Mouse (Mus musculus): ENCODE measurements around the gene Mbnl2. TPM values are rescaled to one million over a fixed set of nuclear protein-coding genes. Genes with fewer than 3 reads are reported as not detected.

The Mbnl2 gene
- polyA plus RNA-seq, 1 experiment from 2014 or later, result 123 TPM

- H3K36me3 ChIP-seq, result peaks cover 45% of the 10 kb centered on the region
- WGBS, result 92% methylated on average over 7 of the region's 7 CpGs
These were observed 128.9 kb downstream of the Mbnl2 start for GRCm38 (mm10) chr14:120404364-120404763.

GRCm38 (mm10) chr14:120404811-120405582 lies 129.5 kb downstream of the Mbnl2 start:
- WGBS, result 80% methylated on average over 17 of the region's 17 CpGs
- H3K4me3 ChIP-seq, result no peak overlapping the region
- peaks cover 6% of the 10 kb centered on the region for H3K4me1 ChIP-seq (replicated peaks)
- H3K36me3 ChIP-seq, result peaks cover 45% of the 10 kb centered on the region
- no peaks in the 10 kb centered on the region for H3K27me3 ChIP-seq
- no peak overlapping the region for H3K27ac ChIP-seq
- H3K9me3 ChIP-seq (replicated peaks), result no peaks in the 10 kb centered on the region
- ATAC-seq (replicated peaks; ENCODE audit: insufficient number of reproducible peaks, insufficient read depth, low FRiP score, low read depth), result no peak
- H3K9ac ChIP-seq, result no peak overlapping the region
- H3K4me2 ChIP-seq, result no peak overlapping the region

More at GRCm38 (mm10) chr14:120404364-120404763, 128.9 kb downstream of the Mbnl2 start:
- H3K9ac ChIP-seq, result no peak overlapping the region
- peaks cover 6% of the 10 kb centered on the region for H3K4me1 ChIP-seq (replicated peaks)
- H3K27ac ChIP-seq, result no peak overlapping the region
- ATAC-seq (replicated peaks; ENCODE audit: insufficient number of reproducible peaks, insufficient read depth, low FRiP score, low read depth), result no peak
- H3K4me3 ChIP-seq, result no peak overlapping the region
- no peak overlapping the region for H3K4me2 ChIP-seq
- no peaks in the 10 kb centered on the region for H3K9me3 ChIP-seq (replicated peaks)
- no peaks in the 10 kb centered on the region for H3K27me3 ChIP-seq

GRCm38 (mm10) chr14:120405597-120405996 lies 130.1 kb downstream of the Mbnl2 start:
- Histone ChIP-seq H3K27ac (no peak overlapping the region), H3K36me3 (peaks cover 46% of the 10 kb centered on the region), H3K4me2 (no peak overlapping the region), H3K9ac (no peak overlapping the region), H3K9me3 (replicated peaks) (no peaks in the 10 kb centered on the region), H3K27me3 (no peaks in the 10 kb centered on the region), H3K4me3 (no peak overlapping the region), H3K4me1 (replicated peaks) (peaks cover 6% of the 10 kb centered on the region)
- no peak for ATAC-seq (replicated peaks; ENCODE audit: insufficient number of reproducible peaks, insufficient read depth, low FRiP score, low read depth)
- 74% methylated on average over 3 of the region's 3 CpGs for WGBS

GRCm38 (mm10) chr14:120406271-120406670 lies 130.8 kb downstream of the Mbnl2 start:
- no peak overlapping the region for H3K4me3 ChIP-seq
- 62% methylated on average over 6 of the region's 6 CpGs for WGBS
- H3K9me3 ChIP-seq (replicated peaks), result no peaks in the 10 kb centered on the region
- peaks cover 43% of the 10 kb centered on the region for H3K36me3 ChIP-seq
- no peak overlapping the region for H3K4me2 ChIP-seq
- no peaks in the 10 kb centered on the region for H3K27me3 ChIP-seq
- no peak overlapping the region for H3K9ac ChIP-seq
- H3K4me1 ChIP-seq (replicated peaks), result peaks cover 6% of the 10 kb centered on the region
- H3K27ac ChIP-seq, result no peak overlapping the region
- no peak for ATAC-seq (replicated peaks; ENCODE audit: insufficient number of reproducible peaks, insufficient read depth, low FRiP score, low read depth)

- no peak for ATAC-seq (replicated peaks; ENCODE audit: insufficient number of reproducible peaks, insufficient read depth, low FRiP score, low read depth)
- Histone ChIP-seq H3K4me1 (replicated peaks) (peaks cover 6% of the 10 kb centered on the region), H3K9me3 (replicated peaks) (no peaks in the 10 kb centered on the region), H3K4me2 (no peak overlapping the region), H3K27ac (no peak overlapping the region), H3K36me3 (peaks cover 44% of the 10 kb centered on the region), H3K9ac (no peak overlapping the region), H3K27me3 (no peaks in the 10 kb centered on the region), H3K4me3 (no peak overlapping the region)
- WGBS, result 59% methylated on average over 8 of the region's 8 CpGs
These were observed 131.4 kb downstream of the Mbnl2 start for GRCm38 (mm10) chr14:120406820-120407219.

GRCm38 (mm10) chr14:120409854-120410253 lies 134.4 kb downstream of the Mbnl2 start:
- no peak for ATAC-seq (replicated peaks; ENCODE audit: insufficient number of reproducible peaks, insufficient read depth, low FRiP score, low read depth)
- H3K27ac ChIP-seq, result no peak overlapping the region
- no peak overlapping the region for H3K4me2 ChIP-seq
- peaks cover 6% of the 10 kb centered on the region for H3K4me1 ChIP-seq (replicated peaks)
- H3K4me3 ChIP-seq, result no peak overlapping the region
- H3K36me3 ChIP-seq, result peaks cover 43% of the 10 kb centered on the region
- 91% methylated on average over 10 of the region's 10 CpGs for WGBS
- no peaks in the 10 kb centered on the region for H3K27me3 ChIP-seq
- no peaks in the 10 kb centered on the region for H3K9me3 ChIP-seq (replicated peaks)
- no peak overlapping the region for H3K9ac ChIP-seq

- Histone ChIP-seq H3K4me1 (replicated peaks) (no peaks in the 10 kb centered on the region), H3K4me2 (no peak overlapping the region), H3K27ac (no peak overlapping the region), H3K9ac (no peak overlapping the region), H3K27me3 (no peaks in the 10 kb centered on the region), H3K4me3 (no peak overlapping the region), H3K9me3 (replicated peaks) (no peaks in the 10 kb centered on the region), H3K36me3 (peaks cover 43% of the 10 kb centered on the region)
- no peak for ATAC-seq (replicated peaks; ENCODE audit: insufficient number of reproducible peaks, insufficient read depth, low FRiP score, low read depth)
- WGBS, result 70% methylated on average over 9 of the region's 9 CpGs
These were observed 141.4 kb downstream of the Mbnl2 start for GRCm38 (mm10) chr14:120416886-120417285.

- Histone ChIP-seq H3K27ac (no peak overlapping the region), H3K4me3 (no peak overlapping the region), H3K9ac (no peak overlapping the region), H3K27me3 (no peaks in the 10 kb centered on the region), H3K4me2 (no peak overlapping the region), H3K9me3 (replicated peaks) (no peaks in the 10 kb centered on the region), H3K36me3 (peaks cover 57% of the 10 kb centered on the region), H3K4me1 (replicated peaks) (no peaks in the 10 kb centered on the region)
- ATAC-seq (replicated peaks; ENCODE audit: insufficient number of reproducible peaks, insufficient read depth, low FRiP score, low read depth), result no peak
- WGBS, result 67% methylated on average over 14 of the region's 14 CpGs
These were observed 143.5 kb downstream of the Mbnl2 start for GRCm38 (mm10) chr14:120418964-120419363.

- peaks cover 60% of the 10 kb centered on the region for H3K36me3 ChIP-seq
- no peaks in the 10 kb centered on the region for H3K9me3 ChIP-seq (replicated peaks)
- H3K27ac ChIP-seq, result no peak overlapping the region
- WGBS, result 80% methylated on average over 5 of the region's 5 CpGs
- H3K9ac ChIP-seq, result no peak overlapping the region
- no peak overlapping the region for H3K4me2 ChIP-seq
- no peak for ATAC-seq (replicated peaks; ENCODE audit: insufficient number of reproducible peaks, insufficient read depth, low FRiP score, low read depth)
- no peaks in the 10 kb centered on the region for H3K4me1 ChIP-seq (replicated peaks)
- no peaks in the 10 kb centered on the region for H3K27me3 ChIP-seq
- H3K4me3 ChIP-seq, result no peak overlapping the region
These were observed 153.0 kb downstream of the Mbnl2 start for GRCm38 (mm10) chr14:120428497-120428896.

- no peaks in the 10 kb centered on the region for H3K4me1 ChIP-seq (replicated peaks)
- H3K9me3 ChIP-seq (replicated peaks), result no peaks in the 10 kb centered on the region
- no peak overlapping the region for H3K4me3 ChIP-seq
- no peak overlapping the region for H3K9ac ChIP-seq
- ATAC-seq (replicated peaks; ENCODE audit: insufficient number of reproducible peaks, insufficient read depth, low FRiP score, low read depth), result no peak
- no peak overlapping the region for H3K4me2 ChIP-seq
- H3K36me3 ChIP-seq, result peaks cover 48% of the 10 kb centered on the region
- no peak overlapping the region for H3K27ac ChIP-seq
- no peaks in the 10 kb centered on the region for H3K27me3 ChIP-seq
These were observed 157.3 kb downstream of the Mbnl2 start for GRCm38 (mm10) chr14:120432773-120433172.

- H3K27ac ChIP-seq, result no peak overlapping the region
- H3K9ac ChIP-seq, result no peak overlapping the region
- H3K9me3 ChIP-seq (replicated peaks), result no peaks in the 10 kb centered on the region
- no peak overlapping the region for H3K4me2 ChIP-seq
- H3K4me1 ChIP-seq (replicated peaks), result no peaks in the 10 kb centered on the region
- 79% methylated on average over 8 of the region's 8 CpGs for WGBS
- H3K27me3 ChIP-seq, result no peaks in the 10 kb centered on the region
- H3K4me3 ChIP-seq, result no peak overlapping the region
- ATAC-seq (replicated peaks; ENCODE audit: insufficient number of reproducible peaks, insufficient read depth, low FRiP score, low read depth), result no peak
- peaks cover 42% of the 10 kb centered on the region for H3K36me3 ChIP-seq
These were observed 158.5 kb downstream of the Mbnl2 start for GRCm38 (mm10) chr14:120433931-120434398.

GRCm38 (mm10) chr14:120434831-120435230 lies 159.4 kb downstream of the Mbnl2 start:
- Histone ChIP-seq H3K36me3 (peaks cover 34% of the 10 kb centered on the region), H3K9me3 (replicated peaks) (no peaks in the 10 kb centered on the region), H3K4me1 (replicated peaks) (no peaks in the 10 kb centered on the region), H3K27me3 (no peaks in the 10 kb centered on the region), H3K27ac (no peak overlapping the region), H3K4me3 (no peak overlapping the region), H3K4me2 (no peak overlapping the region), H3K9ac (no peak overlapping the region)
- ATAC-seq (replicated peaks; ENCODE audit: insufficient number of reproducible peaks, insufficient read depth, low FRiP score, low read depth), result no peak
- WGBS, result 81% methylated on average over 1 of the region's 1 CpGs
